Mouse (Mus musculus): Measurements from ENCODE around the gene Zbtb16.

Zbtb16 gene

GRCm38 (mm10) chr9:48707134-48707823 is 128.7 kb downstream of the Zbtb16 start:
- no peak for DNase-seq (ENCODE audit: low read depth)

GRCm38 (mm10) chr9:48701296-48701695 is 134.7 kb downstream of the Zbtb16 start:
- DNase-seq (ENCODE audit: low read depth), result no peak

- DNase-seq (ENCODE audit: low read depth), result no peak
These were observed 135.2 kb downstream of the Zbtb16 start for GRCm38 (mm10) chr9:48700871-48701270.

GRCm38 (mm10) chr9:48697470-48697815 is 138.6 kb downstream of the Zbtb16 start:
- DNase-seq (ENCODE audit: low read depth), result no peak

- DNase-seq (ENCODE audit: low read depth), result no peak
These were observed 139.1 kb downstream of the Zbtb16 start for GRCm38 (mm10) chr9:48696731-48697469.

- DNase-seq (ENCODE audit: low read depth), result no peak
These were observed 139.7 kb downstream of the Zbtb16 start for GRCm38 (mm10) chr9:48696330-48696729.

- no peak for DNase-seq (ENCODE audit: low read depth)
These were observed 140.2 kb downstream of the Zbtb16 start for GRCm38 (mm10) chr9:48695796-48696195.

GRCm38 (mm10) chr9:48694616-48695061 is 141.4 kb downstream of the Zbtb16 start:
- DNase-seq (ENCODE audit: low read depth), result no peak

- DNase-seq (ENCODE audit: low read depth), result no peak
These were observed 142.3 kb downstream of the Zbtb16 start for GRCm38 (mm10) chr9:48693696-48694095.

GRCm38 (mm10) chr9:48689718-48689980 is 146.4 kb downstream of the Zbtb16 start:
- no peak for DNase-seq (ENCODE audit: low read depth)

GRCm38 (mm10) chr9:48688859-48689717 is 146.9 kb downstream of the Zbtb16 start:
- no peak for DNase-seq (ENCODE audit: low read depth)

- no peak for DNase-seq (ENCODE audit: low read depth)
These were observed 148.1 kb downstream of the Zbtb16 start for GRCm38 (mm10) chr9:48687891-48688290.

- no peak for DNase-seq (ENCODE audit: low read depth)
These were observed 150.3 kb downstream of the Zbtb16 start for GRCm38 (mm10) chr9:48685721-48686120.

GRCm38 (mm10) chr9:48684144-48684543 is 151.9 kb downstream of the Zbtb16 start:
- no peak for DNase-seq (ENCODE audit: low read depth)

GRCm38 (mm10) chr9:48681193-48681592 is 154.8 kb downstream of the Zbtb16 start:
- DNase-seq (ENCODE audit: low read depth), result no peak

GRCm38 (mm10) chr9:48678426-48679358 is 157.3 kb downstream of the Zbtb16 start:
- no peak for DNase-seq (ENCODE audit: low read depth)

- DNase-seq (ENCODE audit: low read depth), result no peak
These were observed 160.8 kb downstream of the Zbtb16 start for GRCm38 (mm10) chr9:48675151-48675790.

- DNase-seq (ENCODE audit: low read depth), result no peak
These were observed 161.5 kb downstream of the Zbtb16 start for GRCm38 (mm10) chr9:48674359-48675015.

GRCm38 (mm10) chr9:48673804-48674203 is 162.2 kb downstream of the Zbtb16 start:
- no peak for DNase-seq (ENCODE audit: low read depth)

- no peak for DNase-seq (ENCODE audit: low read depth)
These were observed 162.8 kb downstream of the Zbtb16 start for GRCm38 (mm10) chr9:48673213-48673612.

- no peak for DNase-seq (ENCODE audit: low read depth)
These were observed 164.2 kb downstream of the Zbtb16 start for GRCm38 (mm10) chr9:48671841-48672240.

Measured in naive thymus-derived CD4-positive, alpha-beta T cell, adult 2 months (primary cell).